Mouse (Mus musculus) thymus, adult 2 months (tissue): ENCODE data around the gene Rbm17.

Source experiments
- CTCF ChIP-seq: fragments of 200-500 bp; IDR thresholded peaks from 2 replicates; pipeline ENCODE4 v1.5.1; 2012; ENCODE audit warnings: mild to moderate bottlenecking, control low read depth, low read length, moderate library complexity, borderline replicate concordance; ENCODE audit not compliant: control insufficient read depth, poor library complexity, insufficient read depth; ENCODE audit errors: extremely low read depth
- POLR2A ChIP-seq: fragments of 200-500 bp; IDR thresholded peaks from 2 replicates; pipeline ENCODE4 v1.6.1; 2012; ENCODE audit warnings: mild to moderate bottlenecking, low read length, control low read depth, moderate library complexity; ENCODE audit not compliant: control insufficient read depth, poor library complexity, insufficient read depth; ENCODE audit errors: extremely low read depth

DNA sequence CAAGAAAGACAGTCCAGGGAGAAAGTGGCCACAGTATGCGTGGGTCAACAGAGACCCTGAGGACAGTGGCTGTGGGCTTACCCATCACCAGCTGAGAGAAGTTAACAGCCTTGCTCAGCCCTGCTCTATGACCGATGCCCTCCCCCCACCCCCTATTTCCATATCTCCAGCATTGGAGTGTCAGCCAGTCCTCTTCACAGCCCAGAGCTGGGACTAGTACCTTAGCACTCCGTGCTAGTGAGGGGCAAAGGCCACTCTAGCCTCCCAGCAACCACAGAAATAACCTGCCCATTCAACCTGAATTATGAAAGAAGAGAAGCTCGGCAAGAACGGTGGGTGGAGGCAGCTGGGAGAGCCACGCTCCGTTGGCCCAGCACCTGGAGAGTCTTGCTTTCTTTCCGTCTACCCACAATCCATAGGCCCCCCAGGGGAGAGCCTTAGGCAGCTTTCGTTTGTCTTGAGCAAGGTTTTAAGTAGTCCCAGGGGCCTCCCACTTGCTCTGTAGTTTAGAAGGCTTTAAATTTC is 51.6 kb downstream of the Rbm17 start:
- TF ChIP-seq CTCF, result no peak
- TF ChIP-seq POLR2A, result no peak
